Mouse (Mus musculus) midbrain, embryonic 10.5 days (tissue): Measurements from ENCODE around the gene Uqcr11. TPM values are rescaled to one million over a fixed set of nuclear protein-coding genes. Genes with fewer than 3 reads are reported as not detected.
A peak's percentile ranks its signal among the peaks of the same experiment; 100 is the strongest.

Experiments
- DNase-seq: peaks from one replicate; pipeline ENCODE4 v3.0.0-alpha.2; 2017; ENCODE audit warnings: low spot score
- H3K27ac ChIP-seq: fragments of 300-500 bp; sonication (generic); replicated peaks from 2 replicates; pipeline ENCODE4 v1.5.1; 2016; ENCODE audit warnings: mild to moderate bottlenecking
- H3K27me3 ChIP-seq: fragments of 300-500 bp; sonication (generic); 2 replicates; pipeline ENCODE4 v1.6.1; 2016; ENCODE audit warnings: low read depth, mild to moderate bottlenecking; ENCODE audit not compliant: poor library complexity, severe bottlenecking
- H3K36me3 ChIP-seq: fragments of 300-500 bp; sonication (generic); 2 replicates; pipeline ENCODE4 v1.6.1; 2016; ENCODE audit warnings: mild to moderate bottlenecking, moderate library complexity
- H3K4me1 ChIP-seq: fragments of 300-500 bp; sonication (generic); 2 replicates; pipeline ENCODE4 v1.6.1; 2016
- H3K4me3 ChIP-seq: fragments of 300-500 bp; sonication (generic); 2 replicates; pipeline ENCODE4 v1.5.1; 2016; ENCODE audit warnings: mild to moderate bottlenecking, moderate library complexity
- H3K9me3 ChIP-seq: fragments of 300-500 bp; sonication (generic); replicated peaks from 2 replicates; pipeline ENCODE4 v1.6.1; 2016; ENCODE audit warnings: mild to moderate bottlenecking
- WGBS: fragments of 180-500 bp; shearing (Covaris S2); methylation state at CpG from one replicate; pipeline ENCODE4 v1.1.7; 2016; 5-methylcytosine and 5-hydroxymethylcytosine counted together
- microRNA-seq: library from miRNA; unstranded; fragments of <30 nt; microRNA quantifications from one replicate; pipeline ENCODE4, GENCODE M21; 2017
- polyA plus RNA-seq: library from polyadenylated mRNA; unstranded; fragments of >200 nt; fragmentation: Nextera tagmentation; extraction: Ambion mirVana; gene quantifications from 2 replicates; pipeline ENCODE4 v1.2.1, GENCODE M21; 2016

Gene Uqcr11
- polyA plus RNA-seq, 1 experiment from 2014 or later = 635 TPM

- H3K27ac ChIP-seq = no peak within 1 kb of the TSS; the same call in 1 of the 2 replicates
- under 1% methylated on average over 53 of the region's 53 CpGs for WGBS
- peaks cover 36% of the 10 kb centered on the region for H3K4me1 ChIP-seq
- DNase-seq = no peak
- H3K36me3 ChIP-seq = no peaks in the 10 kb centered on the region
- H3K27me3 ChIP-seq = peaks cover 100% of the 10 kb centered on the region
- no peaks in the 10 kb centered on the region for H3K9me3 ChIP-seq
- peak within 1 kb of the TSS; percentile 47 for H3K4me3 ChIP-seq
Observed at GRCm38 (mm10) chr10:80356001-80356682, 50.5 kb downstream of the Uqcr11 start, which contains the start of gene Plk5. Plk5 (plus strand) TSS chr10:80356459.

- 9% methylated on average over 9 of the region's 9 CpGs for WGBS
- H3K4me3 ChIP-seq = peak overlapping the region; percentile 47; the same call in 1 of the 2 replicates
Observed at GRCm38 (mm10) chr10:80355431-80355830, 51.2 kb downstream of the Uqcr11 start.

More at GRCm38 (mm10) chr10:80355431-80355830, 51.2 kb downstream of the Uqcr11 start:
- no peaks in the 10 kb centered on the region for H3K9me3 ChIP-seq
- H3K27me3 ChIP-seq = peaks cover 100% of the 10 kb centered on the region
- DNase-seq = no peak
- H3K4me1 ChIP-seq = peaks cover 38% of the 10 kb centered on the region
- no peaks in the 10 kb centered on the region for H3K36me3 ChIP-seq
- no peak overlapping the region for H3K27ac ChIP-seq

Small RNAs within 50 kb of the gene (microRNA-seq; reads per million reads assigned to microRNA genes)
- not detected for gene Gm22721

Other genes with a start within 250 kb of the Uqcr11 start
- gene Cirbp, start 240.8 kb downstream of the Uqcr11 start, polyA plus RNA-seq = 91.8 and 135 TPM in 2 replicates
- 10.6 and 11.2 TPM in 2 replicates for gene 1600002K03Rik, start 233.9 kb downstream of the Uqcr11 start, polyA plus RNA-seq
- gene Efna2, start 227.3 kb downstream of the Uqcr11 start, polyA plus RNA-seq = 56.6 and 64.5 TPM in 2 replicates
- gene Mum1, start 180.4 kb downstream of the Uqcr11 start, polyA plus RNA-seq = 154 and 166 TPM in 2 replicates
- 288 and 314 TPM in 2 replicates for gene Ndufs7, start 157.7 kb downstream of the Uqcr11 start, polyA plus RNA-seq
- gene Gamt, start 145.8 kb downstream of the Uqcr11 start, polyA plus RNA-seq = 32.5 and 35.5 TPM in 2 replicates
- gene Dazap1, start 145.3 kb downstream of the Uqcr11 start, polyA plus RNA-seq = 43.7 and 50.6 TPM in 2 replicates
- 889 and 1,053 TPM in 2 replicates for gene Rps15, start 114.4 kb downstream of the Uqcr11 start, polyA plus RNA-seq
- gene Apc2, start 110.9 kb downstream of the Uqcr11 start, polyA plus RNA-seq = 28.3 and 61.6 TPM in 2 replicates
- 57.3 TPM in 2 replicates for gene 2310011J03Rik, start 86.3 kb downstream of the Uqcr11 start, polyA plus RNA-seq
- 3.3 and 4.2 TPM in 2 replicates for gene Pcsk4, start 77.3 kb downstream of the Uqcr11 start, polyA plus RNA-seq
- gene Reep6, start 76.9 kb downstream of the Uqcr11 start, polyA plus RNA-seq = 9.1 and 11.5 TPM in 2 replicates
- gene Adamtsl5, start 58.4 kb downstream of the Uqcr11 start, polyA plus RNA-seq = 0.48 and 0.91 TPM in 2 replicates
- gene Plk5, start 50.4 kb downstream of the Uqcr11 start, polyA plus RNA-seq = 0.12 and 0.32 TPM in 2 replicates
- 6.3 and 6.4 TPM in 2 replicates for gene Mex3d, start 19.2 kb downstream of the Uqcr11 start, polyA plus RNA-seq
- 338 and 351 TPM in 2 replicates for gene Mbd3, start 7.3 kb downstream of the Uqcr11 start, polyA plus RNA-seq
- 190 and 191 TPM in 2 replicates for gene Tcf3, start 26.8 kb upstream of the Uqcr11 start, polyA plus RNA-seq
- gene Onecut3, start 88.0 kb upstream of the Uqcr11 start, polyA plus RNA-seq = 1.4 and 2.1 TPM in 2 replicates
- gene Atp8b3, start 132.3 kb upstream of the Uqcr11 start, polyA plus RNA-seq = 0.41 and 0.79 TPM in 2 replicates
- gene Rexo1, start 154.7 kb upstream of the Uqcr11 start, polyA plus RNA-seq = 31.6 and 35.3 TPM in 2 replicates
- 4.8 and 6.1 TPM in 2 replicates for gene Klf16, start 170.5 kb upstream of the Uqcr11 start, polyA plus RNA-seq
- gene Abhd17a, start 183.5 kb upstream of the Uqcr11 start, polyA plus RNA-seq = 86.8 and 87.3 TPM in 2 replicates
- 91.0 and 94.1 TPM in 2 replicates for gene Scamp4, start 196.0 kb upstream of the Uqcr11 start, polyA plus RNA-seq
- 10.6 and 10.8 TPM in 2 replicates for gene Adat3, start 196.1 kb upstream of the Uqcr11 start, polyA plus RNA-seq
- 5.6 and 6.4 TPM in 2 replicates for gene Gm49322, start 199.2 kb upstream of the Uqcr11 start, polyA plus RNA-seq
- 131 and 151 TPM in 2 replicates for gene Csnk1g2, start 216.0 kb upstream of the Uqcr11 start, polyA plus RNA-seq